Mouse (Mus musculus): ENCODE data around the gene Pnpla1. TPM values are rescaled to one million over a fixed set of nuclear protein-coding genes. Genes with fewer than 3 reads are reported as not detected.

Pnpla1 gene
- polyA plus RNA-seq, 1 experiment, result not detected

DNA sequence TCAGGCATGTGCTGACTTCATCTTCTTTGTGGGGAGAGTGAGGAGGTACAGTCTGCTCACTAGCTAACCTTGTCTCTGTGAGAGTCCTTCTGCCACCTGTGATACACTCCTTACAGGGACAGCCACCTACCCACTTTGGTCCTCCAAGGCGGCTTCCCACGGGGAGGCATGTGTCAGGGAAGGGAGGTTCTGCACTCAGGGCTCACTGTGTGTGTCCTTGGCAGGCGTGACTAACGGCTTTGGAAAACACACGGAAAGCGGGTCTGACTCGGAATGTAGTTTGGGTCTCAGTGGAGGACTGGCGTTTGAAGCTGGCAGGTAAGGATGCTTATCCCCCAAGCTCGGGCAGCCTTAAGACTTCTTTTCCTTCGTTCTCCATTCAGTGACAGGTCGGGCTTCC, 34.5 kb upstream of the Pnpla1 start:
- H3K4me3 ChIP-seq (ENCODE audit: low read depth, low read length), result no peak overlapping the region
- no peaks in the 10 kb centered on the region for H3K27me3 ChIP-seq (ENCODE audit: control insufficient read depth, insufficient read depth, low read length, poor library complexity, severe bottlenecking)
- H3K36me3 ChIP-seq (ENCODE audit: control insufficient read depth, insufficient read depth, low read length, poor library complexity, severe bottlenecking), result peaks cover 16% of the 10 kb centered on the region
- no peak overlapping the region for H3K9ac ChIP-seq (ENCODE audit: low read depth, poor library complexity, severe bottlenecking)
- TF ChIP-seq CTCF (IDR thresholded peaks at IDR 0.05; ENCODE audit: low read depth, low read length) (no peak), EP300 (IDR thresholded peaks at IDR 0.05; ENCODE audit: insufficient read depth, low read depth, low read length) (no peak), POLR2A (IDR thresholded peaks at IDR 0.05; ENCODE audit: insufficient read depth, low read length) (no peak)
- H3K4me1 ChIP-seq (ENCODE audit: control insufficient read depth, insufficient read depth, low read length), result no peaks in the 10 kb centered on the region
- no peaks in the 10 kb centered on the region for H3K9me3 ChIP-seq (replicated peaks; ENCODE audit: control insufficient read depth, insufficient read depth, low read length, poor library complexity, severe bottlenecking)
- H3K27ac ChIP-seq (ENCODE audit: insufficient read depth, low read length), result no peak overlapping the region

DNA sequence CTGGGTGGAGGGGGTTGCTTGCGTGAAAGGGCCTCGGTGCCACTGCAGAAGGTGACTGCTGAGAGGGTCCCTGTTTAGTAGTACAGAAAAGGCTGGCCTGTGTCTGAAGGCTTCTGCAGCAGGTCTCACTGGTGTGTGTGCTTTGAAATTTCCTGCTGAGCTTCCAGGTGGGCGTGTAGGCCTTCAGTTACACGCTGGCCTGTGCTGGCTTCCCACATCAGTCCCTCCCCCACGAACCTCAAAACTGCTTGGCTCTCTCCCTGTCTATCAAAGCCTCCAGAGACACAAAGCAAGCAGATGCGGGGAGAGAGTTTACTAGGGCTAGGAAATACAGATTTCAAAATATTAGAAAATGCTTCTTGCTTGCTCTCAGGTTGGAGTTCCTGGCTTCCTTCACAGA, 33.3 kb upstream of the Pnpla1 start:
- no peak overlapping the region for H3K27ac ChIP-seq (ENCODE audit: insufficient read depth, low read length)
- TF ChIP-seq CTCF (IDR thresholded peaks at IDR 0.05; ENCODE audit: low read depth, low read length) (no peak), POLR2A (IDR thresholded peaks at IDR 0.05; ENCODE audit: insufficient read depth, low read length) (no peak), EP300 (IDR thresholded peaks at IDR 0.05; ENCODE audit: insufficient read depth, low read depth, low read length) (no peak)
- no peaks in the 10 kb centered on the region for H3K9me3 ChIP-seq (replicated peaks; ENCODE audit: control insufficient read depth, insufficient read depth, low read length, poor library complexity, severe bottlenecking)
- H3K9ac ChIP-seq (ENCODE audit: low read depth, poor library complexity, severe bottlenecking), result no peak overlapping the region
- no peaks in the 10 kb centered on the region for H3K4me1 ChIP-seq (ENCODE audit: control insufficient read depth, insufficient read depth, low read length)
- no peaks in the 10 kb centered on the region for H3K27me3 ChIP-seq (ENCODE audit: control insufficient read depth, insufficient read depth, low read length, poor library complexity, severe bottlenecking)
- no peak overlapping the region for H3K4me3 ChIP-seq (ENCODE audit: low read depth, low read length)
- H3K36me3 ChIP-seq (ENCODE audit: control insufficient read depth, insufficient read depth, low read length, poor library complexity, severe bottlenecking), result peaks cover 20% of the 10 kb centered on the region

DNA sequence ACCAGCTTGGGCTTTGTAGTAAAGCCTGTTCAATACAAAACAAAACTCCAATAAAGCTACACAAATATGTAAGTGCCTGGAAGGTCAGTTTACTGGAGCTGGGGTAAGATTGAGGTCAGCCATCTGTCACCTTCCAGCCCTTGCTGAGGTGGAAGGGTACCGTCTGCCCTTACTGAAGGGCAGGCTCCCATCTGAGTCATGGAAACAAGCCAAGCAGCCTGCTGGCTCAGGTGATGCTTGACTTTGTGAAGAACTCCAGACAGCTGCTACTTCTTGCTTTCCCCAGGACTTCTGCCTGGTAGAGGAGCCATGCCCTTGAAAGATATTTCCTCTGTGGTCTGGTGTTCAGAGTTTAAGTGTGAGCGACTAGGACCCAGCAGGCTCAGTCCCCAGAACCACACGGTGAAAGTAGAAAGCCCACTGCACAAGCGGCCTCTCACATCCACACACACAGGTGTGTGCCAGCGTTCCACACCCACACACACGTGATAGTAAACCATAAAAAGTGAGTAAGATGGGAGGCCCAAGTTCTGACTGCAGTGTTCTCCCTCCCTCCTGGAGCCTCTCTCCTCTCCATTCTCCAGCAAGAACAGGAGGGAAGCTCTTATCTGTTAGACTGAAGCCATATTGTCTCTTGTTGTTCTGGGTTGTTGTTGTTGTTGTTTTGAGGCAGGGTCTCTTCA, 32.7 kb upstream of the Pnpla1 start:
- Histone ChIP-seq H3K27me3 (ENCODE audit: control insufficient read depth, insufficient read depth, low read length, poor library complexity, severe bottlenecking) (no peaks in the 10 kb centered on the region), H3K36me3 (ENCODE audit: control insufficient read depth, insufficient read depth, low read length, poor library complexity, severe bottlenecking) (peaks cover 21% of the 10 kb centered on the region), H3K9me3 (replicated peaks; ENCODE audit: control insufficient read depth, insufficient read depth, low read length, poor library complexity, severe bottlenecking) (no peaks in the 10 kb centered on the region), H3K27ac (ENCODE audit: insufficient read depth, low read length) (no peak overlapping the region), H3K4me3 (ENCODE audit: low read depth, low read length) (no peak overlapping the region), H3K9ac (ENCODE audit: low read depth, poor library complexity, severe bottlenecking) (no peak overlapping the region), H3K4me1 (ENCODE audit: control insufficient read depth, insufficient read depth, low read length) (no peaks in the 10 kb centered on the region)
- no peak for TF ChIP-seq CTCF (IDR thresholded peaks at IDR 0.05; ENCODE audit: low read depth, low read length)
- TF ChIP-seq POLR2A (IDR thresholded peaks at IDR 0.05; ENCODE audit: insufficient read depth, low read length), result no peak
- TF ChIP-seq EP300 (IDR thresholded peaks at IDR 0.05; ENCODE audit: insufficient read depth, low read depth, low read length), result no peak

DNA sequence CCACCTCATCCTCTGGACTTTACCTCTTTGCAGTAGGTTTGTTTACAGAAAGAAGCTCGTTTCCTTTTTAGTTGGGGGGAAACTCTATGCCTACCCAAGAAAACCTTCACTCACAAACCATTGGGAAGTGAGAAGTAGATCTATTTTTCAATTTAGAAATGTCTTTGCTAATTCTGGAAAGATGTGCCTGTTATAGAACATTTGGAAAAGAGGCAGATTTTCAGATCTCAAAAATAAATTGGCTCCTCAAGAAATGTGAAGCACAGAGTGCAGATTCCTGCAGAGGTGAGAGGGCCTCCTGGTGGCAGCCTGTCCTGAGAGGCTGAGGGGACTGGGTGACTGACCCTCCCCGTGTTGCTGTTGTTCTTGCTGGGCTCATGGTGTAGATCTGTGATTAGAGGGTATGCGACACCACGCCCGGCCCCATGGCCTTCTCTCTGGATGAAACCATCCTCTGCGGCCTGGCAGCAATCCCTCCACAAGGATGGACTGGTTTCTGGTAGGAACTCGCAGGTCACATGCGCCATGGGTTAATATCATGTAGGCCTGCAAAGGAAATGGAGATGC, 30.5 kb upstream of the Pnpla1 start:
- no peak for TF ChIP-seq EP300 (IDR thresholded peaks at IDR 0.05; ENCODE audit: insufficient read depth, low read depth, low read length)
- no peak for TF ChIP-seq CTCF (IDR thresholded peaks at IDR 0.05; ENCODE audit: low read depth, low read length)
- TF ChIP-seq POLR2A (IDR thresholded peaks at IDR 0.05; ENCODE audit: insufficient read depth, low read length), result no peak
- Histone ChIP-seq H3K9me3 (replicated peaks; ENCODE audit: control insufficient read depth, insufficient read depth, low read length, poor library complexity, severe bottlenecking) (no peaks in the 10 kb centered on the region), H3K36me3 (ENCODE audit: control insufficient read depth, insufficient read depth, low read length, poor library complexity, severe bottlenecking) (peaks cover 18% of the 10 kb centered on the region), H3K4me1 (ENCODE audit: control insufficient read depth, insufficient read depth, low read length) (no peaks in the 10 kb centered on the region), H3K27me3 (ENCODE audit: control insufficient read depth, insufficient read depth, low read length, poor library complexity, severe bottlenecking) (no peaks in the 10 kb centered on the region), H3K27ac (ENCODE audit: insufficient read depth, low read length) (no peak overlapping the region), H3K4me3 (ENCODE audit: low read depth, low read length) (no peak overlapping the region), H3K9ac (ENCODE audit: low read depth, poor library complexity, severe bottlenecking) (no peak overlapping the region)

DNA sequence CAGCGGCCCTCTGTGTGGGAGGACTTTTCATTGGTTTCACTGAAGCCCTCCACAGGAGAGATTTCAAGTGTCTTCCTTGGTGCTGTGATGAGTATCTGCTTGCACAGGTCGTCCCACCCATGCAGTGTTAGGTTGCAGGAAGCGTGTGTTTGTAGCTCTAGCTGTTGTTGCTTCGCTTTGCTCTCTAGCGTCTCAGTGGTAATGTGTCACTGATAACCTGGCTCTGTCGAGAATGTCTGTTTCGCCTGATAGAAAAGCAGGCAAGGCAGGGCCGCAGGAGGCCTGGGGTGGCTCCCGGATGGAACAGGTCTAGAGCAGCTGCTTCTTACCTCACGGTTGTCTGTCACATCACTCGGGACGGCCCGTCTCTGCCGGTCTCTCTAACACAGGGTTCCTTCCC, 29.1 kb upstream of the Pnpla1 start:
- H3K9ac ChIP-seq (ENCODE audit: low read depth, poor library complexity, severe bottlenecking), result no peak overlapping the region
- H3K27ac ChIP-seq (ENCODE audit: insufficient read depth, low read length), result no peak overlapping the region
- no peaks in the 10 kb centered on the region for H3K4me1 ChIP-seq (ENCODE audit: control insufficient read depth, insufficient read depth, low read length)
- H3K9me3 ChIP-seq (replicated peaks; ENCODE audit: control insufficient read depth, insufficient read depth, low read length, poor library complexity, severe bottlenecking), result no peaks in the 10 kb centered on the region
- TF ChIP-seq POLR2A (IDR thresholded peaks at IDR 0.05; ENCODE audit: insufficient read depth, low read length), result no peak
- TF ChIP-seq EP300 (IDR thresholded peaks at IDR 0.05; ENCODE audit: insufficient read depth, low read depth, low read length), result no peak
- TF ChIP-seq CTCF (IDR thresholded peaks at IDR 0.05; ENCODE audit: low read depth, low read length), result no peak
- H3K27me3 ChIP-seq (ENCODE audit: control insufficient read depth, insufficient read depth, low read length, poor library complexity, severe bottlenecking), result no peaks in the 10 kb centered on the region
- peaks cover 18% of the 10 kb centered on the region for H3K36me3 ChIP-seq (ENCODE audit: control insufficient read depth, insufficient read depth, low read length, poor library complexity, severe bottlenecking)
- no peak overlapping the region for H3K4me3 ChIP-seq (ENCODE audit: low read depth, low read length)

DNA sequence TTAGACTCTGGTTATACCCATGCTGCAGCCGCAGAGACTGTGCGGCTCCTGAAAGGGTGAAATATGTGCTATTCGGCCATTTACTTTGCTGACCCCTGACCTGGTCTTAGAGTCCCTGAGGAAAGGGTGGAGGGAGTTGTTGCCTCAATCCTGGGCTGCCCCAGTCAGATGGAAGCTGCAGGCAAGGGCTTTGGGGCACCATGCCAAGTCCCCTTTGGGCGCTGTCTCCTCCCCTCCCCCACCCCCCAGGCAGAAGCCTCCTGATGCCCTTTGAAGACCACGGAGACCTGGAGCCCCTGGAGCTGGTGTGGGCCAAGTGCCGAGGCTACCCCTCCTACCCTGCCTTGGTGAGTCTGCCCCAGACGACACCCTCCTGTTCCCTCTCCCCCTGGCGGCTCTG, 27.1 kb upstream of the Pnpla1 start:
- TF ChIP-seq CTCF (IDR thresholded peaks at IDR 0.05; ENCODE audit: low read depth, low read length), result no peak
- TF ChIP-seq POLR2A (IDR thresholded peaks at IDR 0.05; ENCODE audit: insufficient read depth, low read length), result no peak
- no peak for TF ChIP-seq EP300 (IDR thresholded peaks at IDR 0.05; ENCODE audit: insufficient read depth, low read depth, low read length)
- Histone ChIP-seq H3K9me3 (replicated peaks; ENCODE audit: control insufficient read depth, insufficient read depth, low read length, poor library complexity, severe bottlenecking) (no peaks in the 10 kb centered on the region), H3K4me1 (ENCODE audit: control insufficient read depth, insufficient read depth, low read length) (no peaks in the 10 kb centered on the region), H3K9ac (ENCODE audit: low read depth, poor library complexity, severe bottlenecking) (no peak overlapping the region), H3K36me3 (ENCODE audit: control insufficient read depth, insufficient read depth, low read length, poor library complexity, severe bottlenecking) (peaks cover 17% of the 10 kb centered on the region), H3K4me3 (ENCODE audit: low read depth, low read length) (no peak overlapping the region), H3K27ac (ENCODE audit: insufficient read depth, low read length) (no peak overlapping the region), H3K27me3 (ENCODE audit: control insufficient read depth, insufficient read depth, low read length, poor library complexity, severe bottlenecking) (no peaks in the 10 kb centered on the region)

Measured in ES-Bruce4 (cell line).